Mouse (Mus musculus) skeletal muscle tissue, adult 2 months (tissue): ENCODE data around the gene Dennd4c.
A peak's percentile ranks its signal among the peaks of the same experiment; 100 is the strongest.

Experiments
- DNase-seq: peaks from one replicate; pipeline ENCODE4 v3.0.0-alpha.2; 2012; ENCODE audit warnings: low read depth, low spot score

Gene Dennd4c

DNA sequence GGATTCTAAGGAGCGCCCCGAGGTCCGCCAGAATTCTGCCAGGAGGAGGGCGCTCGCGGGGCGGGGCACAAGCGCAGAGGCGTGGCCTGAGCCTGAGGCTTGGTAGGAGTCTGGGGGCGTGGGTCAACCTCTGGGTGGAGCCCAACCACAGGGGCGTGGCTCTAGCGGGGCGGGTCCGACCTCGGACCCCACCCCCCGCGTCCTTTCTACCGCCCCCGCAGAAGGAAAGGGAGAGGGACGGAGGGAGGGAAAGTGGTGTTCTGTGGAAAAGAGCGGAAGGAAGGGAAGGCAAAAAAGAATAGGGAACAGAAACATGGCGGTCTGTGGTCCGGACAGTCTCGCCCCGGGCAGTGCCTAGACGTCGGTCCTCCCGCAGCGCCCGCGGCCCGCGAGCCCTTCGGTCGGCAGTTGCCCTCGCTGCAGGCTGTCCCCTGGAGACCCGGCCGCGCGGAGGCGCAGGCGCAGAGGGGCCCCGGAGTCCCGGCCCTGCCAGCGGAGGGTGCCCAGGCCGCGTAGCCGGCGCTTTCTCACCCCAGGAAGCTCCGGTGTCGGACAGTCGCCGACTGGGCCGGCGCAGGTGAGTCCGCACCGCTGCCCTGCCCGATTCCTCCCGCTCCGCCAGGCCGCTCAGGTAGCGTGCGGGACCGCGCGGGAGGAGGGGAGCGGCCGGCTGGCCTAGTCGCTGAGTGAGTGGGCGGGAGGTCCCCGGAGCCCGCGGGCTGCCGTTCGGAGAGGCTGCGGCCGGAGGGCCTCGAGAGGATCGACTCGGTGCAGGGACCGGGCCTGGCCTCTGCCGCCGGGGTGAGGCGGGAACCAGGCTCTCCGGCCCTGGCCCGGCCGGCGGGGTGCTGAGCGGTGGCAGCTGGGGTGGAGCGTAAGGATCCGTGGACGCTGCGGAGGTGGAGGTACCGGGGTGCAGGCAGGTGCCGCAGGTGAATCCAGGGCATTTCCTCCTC, at the start of gene Dennd4c:
Gene Dennd4c, plus strand, starts transcription at position 220 of the 956 bp plus-strand sequence.
- DNase-seq: peak; percentile 93

DNA sequence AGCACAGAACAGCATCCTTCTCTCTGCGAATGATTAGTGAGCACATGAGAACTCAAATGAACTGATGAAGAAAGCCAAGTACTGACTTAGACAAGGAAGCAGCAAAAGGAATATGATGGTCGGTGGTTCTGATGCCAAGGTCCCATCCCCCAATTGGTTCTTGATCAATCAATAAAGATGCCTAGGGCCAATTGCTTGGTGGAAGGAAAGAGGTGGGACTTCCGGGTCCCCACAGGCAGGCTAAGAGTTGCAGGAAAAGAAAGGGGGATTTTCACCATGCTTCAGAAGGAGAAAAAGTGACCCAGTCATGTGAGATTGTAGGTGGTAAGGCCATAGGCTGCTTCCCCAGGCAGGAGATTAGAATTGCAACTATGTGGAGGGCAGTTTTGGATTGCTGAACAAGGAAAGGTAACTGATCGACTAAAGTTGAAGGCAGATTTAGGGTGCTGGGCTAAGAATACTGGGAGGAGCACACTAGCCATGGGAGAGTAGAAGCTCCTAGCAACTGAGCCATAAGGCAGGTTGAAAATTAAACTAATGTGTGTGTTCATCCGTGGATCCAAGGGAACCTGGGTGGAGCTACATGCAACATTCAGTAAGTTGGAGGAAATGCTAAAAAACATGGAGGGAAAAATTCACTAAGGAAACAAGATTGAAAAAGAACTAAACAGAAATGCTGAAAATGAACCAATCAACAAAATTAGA, 49.0 kb upstream of the Dennd4c start:
- no peak for DNase-seq

DNA sequence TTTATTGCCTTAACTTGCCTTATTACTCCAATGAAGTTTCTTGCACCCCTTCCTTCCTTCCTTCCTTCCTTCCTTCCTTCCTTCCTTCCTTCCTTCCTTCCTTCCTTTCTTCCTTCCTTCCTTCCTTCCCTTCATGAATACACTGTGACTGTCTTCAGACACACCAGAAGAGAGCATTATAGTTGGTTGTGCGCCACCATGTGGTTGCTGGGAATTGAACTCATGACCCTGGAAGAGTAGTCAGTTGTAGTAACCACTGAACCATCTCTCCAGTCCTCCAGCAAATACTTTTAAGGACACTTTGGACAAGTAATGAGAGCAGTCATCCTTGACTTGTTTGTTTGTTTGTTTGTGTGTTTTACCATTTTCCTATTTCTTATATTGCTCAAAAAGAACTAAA, 39.6 kb upstream of the Dennd4c start:
- no peak for DNase-seq

DNA sequence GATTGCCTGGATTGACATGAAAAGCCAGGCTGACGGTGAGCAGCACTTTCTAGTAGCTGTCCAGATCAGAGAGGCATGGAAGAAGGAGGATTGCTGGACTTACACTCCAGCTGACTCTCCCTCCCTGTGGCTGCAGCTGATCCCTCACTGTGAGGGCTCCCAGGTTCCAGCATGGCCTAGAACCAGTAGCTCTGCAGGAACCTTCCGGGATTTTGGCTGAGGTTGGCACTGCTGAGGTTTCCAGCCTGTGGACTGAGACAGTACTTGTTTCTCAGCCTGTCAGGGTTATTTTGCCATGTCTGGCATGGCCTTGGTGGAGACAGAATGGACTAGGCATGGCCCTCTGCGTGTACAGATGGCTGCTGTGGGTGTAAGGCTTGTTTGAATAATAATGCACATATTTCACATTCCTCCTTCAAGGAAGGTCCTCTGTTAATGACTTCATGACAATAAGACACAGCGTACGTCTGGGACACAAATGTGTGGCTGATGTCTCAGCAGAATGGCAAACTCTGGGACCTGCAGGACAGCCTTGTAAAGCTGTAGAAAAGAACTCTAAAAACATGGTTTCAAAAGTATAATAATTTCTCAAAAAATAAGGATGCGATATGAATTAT, 38.2 kb upstream of the Dennd4c start:
- no peak for DNase-seq

DNA sequence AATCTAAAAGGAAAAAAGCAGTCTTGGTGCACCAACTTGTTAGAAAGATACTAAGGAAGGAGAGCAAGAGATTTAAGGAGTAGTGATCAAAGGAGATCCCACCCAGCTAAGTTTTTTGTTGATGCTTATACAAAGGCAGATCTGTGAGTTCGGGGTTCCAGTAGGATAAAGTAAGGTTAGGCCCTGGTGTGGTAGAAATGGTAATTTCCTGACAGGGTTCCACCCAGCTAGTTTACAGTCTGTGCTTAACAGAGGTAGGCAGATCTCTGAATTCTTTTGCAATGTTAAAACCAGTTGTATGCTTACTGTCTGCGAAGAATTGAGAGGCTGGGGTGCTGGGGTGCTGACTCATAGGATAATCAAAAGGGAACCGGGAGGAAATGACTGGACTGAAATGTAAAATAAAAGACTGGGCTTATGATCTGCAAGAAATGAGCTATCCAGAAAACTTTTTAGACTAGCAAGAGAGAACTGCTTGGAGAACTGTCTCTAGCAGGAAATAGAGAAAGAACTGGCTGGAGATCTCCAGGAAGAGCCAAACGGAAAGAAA, 37.6 kb upstream of the Dennd4c start:
- no peak for DNase-seq

DNA sequence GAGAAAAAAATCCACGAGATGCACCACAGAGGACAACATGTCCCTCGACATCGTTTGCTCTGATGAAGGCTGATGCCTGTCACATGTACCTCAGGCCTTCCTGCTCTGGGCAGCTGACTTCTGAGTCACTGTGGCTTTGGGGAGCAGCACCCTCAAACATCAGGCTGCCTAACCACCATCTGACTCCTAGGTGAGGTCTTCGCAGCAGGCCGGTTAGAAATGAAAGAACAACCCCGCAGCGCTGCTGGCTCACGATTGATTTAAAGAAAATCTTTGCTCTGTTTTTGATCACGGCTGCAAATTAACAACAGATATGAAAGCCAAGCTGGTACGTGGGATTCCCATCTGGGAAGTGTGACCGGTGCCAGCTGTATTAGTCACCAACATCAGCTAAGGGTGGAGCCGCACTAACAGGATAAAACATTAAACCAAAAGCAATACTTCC, 35.6 kb upstream of the Dennd4c start:
- peak; percentile 57 for DNase-seq

DNA sequence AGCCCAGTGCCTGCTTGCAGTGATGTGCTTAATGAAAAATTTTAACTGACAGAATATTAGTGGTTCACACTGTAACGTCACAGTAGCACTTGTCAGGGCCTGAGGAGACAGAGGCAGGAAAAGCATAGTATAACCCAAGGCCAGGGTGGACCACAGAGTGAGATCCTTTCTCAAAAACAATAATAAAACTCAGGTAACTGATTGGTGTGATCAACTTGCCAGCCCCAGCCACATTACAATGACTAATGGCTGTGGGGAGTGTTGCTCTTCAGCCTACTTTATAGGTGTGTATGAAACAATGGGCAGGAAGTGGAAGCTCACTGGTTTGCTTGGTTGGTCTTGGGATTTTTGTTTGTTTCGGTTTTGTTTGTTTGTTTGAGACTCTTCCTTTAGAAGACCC, 34.8 kb upstream of the Dennd4c start:
- DNase-seq: no peak

DNA sequence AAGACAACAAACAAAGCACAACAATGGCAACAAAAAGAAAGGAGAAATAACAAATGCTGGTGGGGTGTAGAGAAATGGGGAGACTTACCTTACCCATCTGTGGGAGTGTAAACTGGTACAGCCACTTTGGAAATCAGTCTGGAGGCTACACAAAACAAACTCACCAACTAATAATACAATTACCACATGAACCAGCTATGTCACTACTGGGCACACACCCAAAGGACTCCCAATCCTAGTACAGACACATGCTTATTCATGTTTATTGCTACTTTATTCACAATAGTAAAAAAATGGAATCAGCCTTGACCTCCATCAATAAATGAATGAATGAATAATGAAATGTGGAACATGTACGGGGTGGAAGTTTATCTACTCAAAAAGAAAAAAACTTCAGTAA, 33.0 kb upstream of the Dennd4c start:
- no peak for DNase-seq

DNA sequence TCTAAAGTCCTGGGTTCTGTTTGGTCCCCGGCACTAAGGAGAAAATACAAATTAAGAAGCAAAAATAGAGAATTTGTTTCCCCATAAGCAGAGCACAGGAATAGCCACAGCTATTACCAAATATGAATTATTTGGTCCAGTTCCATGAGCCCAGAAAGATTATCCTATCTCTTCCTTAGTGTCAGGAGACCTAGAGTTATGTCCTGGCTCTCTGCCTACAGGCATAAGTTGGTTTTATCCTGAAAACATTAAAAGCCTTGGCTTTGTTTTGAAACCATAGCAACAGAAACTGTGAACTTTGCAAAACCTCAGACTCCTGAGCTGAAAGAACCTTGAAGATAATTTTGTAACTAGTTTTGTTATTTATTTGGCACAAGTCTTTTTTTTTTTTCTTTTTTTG, 31.2 kb upstream of the Dennd4c start:
- DNase-seq: no peak

DNA sequence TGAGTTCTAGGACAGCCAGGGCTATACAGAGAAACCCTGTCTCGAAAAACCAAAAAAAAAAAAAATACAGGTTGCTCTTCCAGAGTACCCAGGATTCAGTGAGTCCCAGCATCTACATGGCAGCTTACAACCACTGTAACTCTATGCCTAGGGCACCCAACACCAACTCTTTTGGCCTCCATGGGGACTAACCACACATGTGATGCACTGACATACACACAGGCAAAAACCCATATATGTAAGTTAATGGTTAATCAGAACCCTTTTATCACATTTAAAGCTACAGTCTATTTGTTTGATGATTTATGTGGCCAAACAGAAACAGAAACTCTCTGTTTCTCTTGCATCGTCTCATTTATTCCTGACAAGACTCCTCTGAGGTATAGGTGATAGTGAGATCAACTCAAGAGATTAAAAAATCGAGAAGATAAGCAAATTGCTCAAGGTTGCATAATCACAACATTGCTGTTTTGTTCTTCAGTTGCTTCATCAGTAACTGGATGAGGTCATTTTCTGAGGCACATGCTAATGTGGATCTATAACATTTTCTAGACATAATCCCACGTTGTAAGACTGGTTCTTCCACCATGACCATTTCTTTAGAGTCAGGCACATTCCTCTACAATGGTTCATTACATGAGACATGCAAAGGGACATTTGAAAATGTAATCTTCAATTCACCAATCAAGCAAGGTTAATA, 29.3 kb upstream of the Dennd4c start:
- no peak for DNase-seq

DNA sequence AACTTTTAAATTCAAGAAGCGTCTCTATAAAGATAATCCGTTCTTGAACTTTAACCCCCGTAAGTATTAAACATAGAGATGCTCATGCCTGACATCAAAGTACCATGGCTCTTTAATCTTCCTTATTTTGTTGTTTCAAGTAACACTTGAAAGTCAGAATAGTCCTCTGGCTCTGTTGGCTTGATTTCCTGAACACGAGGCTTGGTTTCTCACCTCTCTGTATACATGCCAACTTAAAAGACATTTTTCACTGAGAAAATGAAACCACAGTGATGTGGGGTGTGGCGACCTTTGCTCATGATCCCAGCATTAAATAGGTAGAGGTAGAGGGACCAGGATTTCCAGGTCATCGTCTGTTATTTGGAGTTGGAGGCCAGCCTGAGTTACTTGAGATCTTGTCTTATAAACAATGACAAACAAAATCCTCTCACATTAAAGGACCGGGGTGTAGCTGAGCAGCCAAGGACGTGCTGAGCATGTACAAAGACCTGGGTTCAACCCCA, 26.4 kb upstream of the Dennd4c start:
- DNase-seq: no peak

DNA sequence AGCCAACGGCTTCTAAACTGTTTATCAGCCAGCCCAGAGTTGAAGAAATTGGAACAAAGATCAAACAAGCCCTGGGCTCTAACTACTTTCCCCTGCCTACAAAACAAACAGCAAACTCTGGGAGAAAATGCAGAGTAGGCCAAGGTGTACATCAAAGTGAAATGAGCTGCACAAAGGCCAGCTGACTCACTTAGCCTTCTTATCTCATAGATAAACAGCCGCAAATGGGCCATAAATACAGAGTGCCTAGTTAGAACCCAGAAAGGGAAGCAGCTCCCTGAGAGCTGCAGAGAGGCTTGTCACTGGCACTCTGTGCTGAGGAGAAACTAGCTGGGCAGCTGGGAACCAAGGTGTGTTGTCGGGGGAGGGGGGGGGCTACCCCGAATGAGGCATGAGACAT, 23.2 kb upstream of the Dennd4c start:
- DNase-seq: no peak

DNA sequence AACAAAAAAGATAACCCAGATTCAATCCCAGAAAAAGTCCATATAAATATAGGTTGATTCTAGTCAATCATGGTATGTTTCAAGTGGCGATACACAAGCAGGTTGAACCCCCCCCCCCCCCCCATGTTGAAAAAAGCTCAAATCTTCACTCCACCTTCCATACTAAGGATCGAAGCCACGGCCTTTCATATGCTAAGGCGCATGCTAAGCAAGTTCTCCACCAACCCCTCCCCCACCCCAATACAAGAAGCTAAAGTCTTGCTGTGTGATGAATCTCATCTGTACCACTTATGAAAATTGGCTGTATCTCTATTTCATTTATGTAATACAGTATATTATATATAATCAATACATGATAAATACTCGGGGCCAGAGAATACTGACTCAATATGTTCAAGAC, 22.2 kb upstream of the Dennd4c start:
- no peak for DNase-seq

DNA sequence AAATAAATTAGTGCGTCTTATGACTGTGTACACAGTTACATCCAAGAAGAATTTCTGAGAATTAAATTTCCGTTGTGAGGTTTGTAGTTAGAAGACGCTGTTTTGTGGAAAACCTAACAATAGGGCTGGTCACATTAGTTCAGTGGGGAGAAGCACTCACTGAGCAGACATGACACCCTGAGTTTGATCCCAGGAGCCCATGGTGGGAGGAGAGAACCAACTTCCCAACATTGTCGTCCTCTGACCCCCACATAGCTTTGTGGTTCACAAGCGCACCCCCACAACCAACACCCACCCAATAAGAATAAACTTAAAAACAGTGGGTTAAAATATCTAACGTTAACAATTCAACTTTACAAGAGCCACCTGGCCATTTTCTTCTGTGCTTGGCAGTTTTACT, 18.5 kb upstream of the Dennd4c start:
- DNase-seq: no peak

DNA sequence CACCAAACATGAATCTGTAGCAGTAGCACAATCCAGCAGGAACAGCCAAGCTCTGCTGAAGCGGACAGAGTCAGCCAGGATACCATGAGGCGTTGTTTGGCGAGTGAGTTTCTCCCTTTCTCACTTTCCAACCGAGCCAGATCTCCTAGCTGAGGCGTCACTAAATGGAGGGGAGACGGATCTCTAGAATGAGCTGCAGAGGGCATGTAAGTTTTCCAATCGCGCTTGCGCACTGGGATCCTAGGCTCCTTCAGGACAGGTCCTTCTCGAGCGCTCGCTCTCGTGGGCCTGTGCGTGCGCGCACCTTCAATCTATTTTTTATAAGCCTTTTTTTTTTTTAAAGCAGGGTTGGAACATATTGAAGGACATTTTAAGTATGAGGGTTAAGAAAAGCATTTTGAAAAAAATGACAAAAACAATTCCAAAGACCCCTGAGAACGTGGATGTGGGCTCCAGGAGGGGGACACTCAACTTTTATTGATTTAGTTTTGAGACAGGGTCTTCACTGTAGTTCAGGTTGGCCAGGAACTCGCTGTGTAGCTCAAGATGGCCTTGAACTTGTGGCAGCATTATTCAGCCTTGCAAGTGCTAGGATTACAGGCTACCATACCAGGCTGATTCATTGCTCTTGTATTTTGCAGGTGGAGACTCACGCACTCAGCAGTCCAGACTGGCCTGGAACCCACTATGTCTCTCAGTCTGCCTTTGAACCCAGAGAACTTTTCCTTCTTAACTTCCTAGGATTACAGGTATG, 14.1 kb upstream of the Dennd4c start:
- DNase-seq: no peak

DNA sequence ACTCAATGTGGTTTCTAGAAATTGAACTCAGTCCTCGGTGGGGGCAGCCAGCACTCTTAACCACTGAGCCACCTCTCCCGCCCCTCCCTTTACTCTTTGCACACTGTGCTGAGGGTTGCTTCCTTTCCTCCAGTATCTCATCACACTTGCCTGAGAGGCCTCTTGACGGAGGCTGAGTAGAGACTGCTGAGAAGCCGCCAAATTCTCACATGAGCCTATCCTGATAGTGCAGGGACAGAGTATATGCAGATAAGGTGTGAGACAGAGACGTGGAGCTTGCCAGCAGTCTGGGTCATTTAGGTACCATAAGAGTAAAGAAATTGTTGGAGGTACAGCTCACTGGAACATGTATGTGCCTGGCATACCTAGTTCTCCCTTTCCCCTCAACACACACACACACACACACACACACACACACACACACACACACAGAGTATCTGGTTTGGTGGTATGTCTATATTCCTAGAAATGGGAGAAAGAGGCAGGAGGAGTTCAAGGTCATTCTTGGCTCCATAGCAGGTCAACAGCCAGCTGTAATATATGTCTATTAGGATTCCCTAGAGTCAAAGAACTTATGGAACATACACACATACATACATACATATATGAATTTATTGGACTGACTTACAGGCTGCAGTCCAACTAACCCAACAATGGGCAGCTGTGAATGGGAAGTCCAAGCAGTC, 8.9 kb upstream of the Dennd4c start:
- no peak for DNase-seq

DNA sequence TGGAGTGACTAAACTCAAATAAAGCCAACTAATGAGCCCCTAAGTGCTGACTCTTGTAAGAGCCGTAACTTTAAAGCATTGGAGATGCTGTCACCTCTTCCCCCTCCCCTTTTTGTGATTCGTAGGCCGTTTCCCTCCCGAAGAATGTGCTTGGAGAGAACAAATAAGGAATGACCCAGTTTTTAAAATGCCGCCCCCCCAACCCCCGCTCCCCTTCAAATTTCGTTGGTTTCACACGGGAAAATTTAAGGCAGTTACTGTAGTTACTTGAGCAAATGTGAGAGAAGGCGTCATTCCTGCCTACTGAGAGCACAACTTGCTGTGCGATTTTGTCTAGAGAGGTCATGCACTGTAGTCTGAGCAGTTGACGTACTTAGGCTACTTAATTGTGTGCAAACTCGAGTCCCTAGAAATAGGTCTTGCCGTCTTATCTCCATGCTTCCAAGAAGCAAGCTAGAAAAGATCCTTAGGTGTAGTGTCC, 1.0 kb downstream of the Dennd4c start:
- DNase-seq: peak; percentile 45

DNA sequence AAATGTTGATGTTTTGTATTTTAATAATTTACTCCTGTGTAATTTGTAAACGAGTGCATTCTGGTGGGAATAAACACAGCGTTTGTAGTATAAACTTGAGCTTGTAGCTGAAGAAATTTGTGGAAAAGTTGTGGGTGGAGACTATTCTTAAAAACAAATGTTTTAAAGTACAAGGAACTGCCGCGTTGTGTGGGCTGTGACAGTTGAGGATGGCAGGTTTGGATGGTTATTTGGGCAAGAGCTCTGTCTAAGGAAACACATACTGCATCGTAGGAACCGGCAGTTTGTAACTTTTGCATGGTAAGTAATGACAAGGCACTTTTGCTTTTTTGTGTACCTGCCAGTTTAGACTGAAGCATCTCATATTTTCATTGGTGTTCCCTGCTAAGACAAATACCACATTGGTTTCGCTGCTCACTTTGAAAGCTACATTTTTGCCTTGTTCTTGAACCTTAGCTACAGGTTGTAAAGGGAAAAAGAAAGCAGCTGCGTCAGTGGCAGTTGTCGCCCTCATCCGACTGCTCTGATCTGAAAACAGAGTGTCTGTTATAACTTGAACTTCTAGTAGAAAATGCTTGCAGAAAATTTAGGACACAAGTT, 2.1 kb downstream of the Dennd4c start:
- DNase-seq: no peak

DNA sequence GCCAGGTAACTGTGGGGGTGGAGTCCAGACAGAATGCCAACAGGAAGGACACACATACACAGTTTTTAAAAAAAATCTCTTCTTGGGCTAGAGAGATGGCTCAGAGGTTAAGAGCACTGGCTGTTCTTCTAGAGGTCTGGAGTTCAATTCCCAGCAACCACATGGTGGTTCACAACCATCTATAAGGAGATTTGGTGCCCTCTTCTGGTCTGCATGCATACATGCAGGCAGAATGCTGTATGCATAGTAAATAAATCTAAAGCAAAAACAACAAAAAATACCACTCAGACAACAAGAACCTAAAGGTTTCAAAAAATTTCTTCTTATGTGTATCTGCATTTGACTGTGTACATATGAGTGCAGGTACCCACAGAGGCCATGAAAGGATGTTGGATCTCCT, 16.0 kb downstream of the Dennd4c start:
- no peak for DNase-seq
